Mouse (Mus musculus) T-helper 1 cell (primary cell): Measurements from ENCODE around the gene Tubb1.

Source experiments
- in situ Hi-C: fragments of 300-600 bp; cut with MboI, MseI; formaldehyde crosslinking; loops from one replicate; pipeline ENCODE4 v1.15.1; 2025; ENCODE audit warnings: high pct_unique_total_duplicates

The Tubb1 gene

GRCm38 (mm10) chr2:174442460-174442859 is 8.0 kb upstream of the Tubb1 start:
- in situ Hi-C loops = no loop called here

DNA sequence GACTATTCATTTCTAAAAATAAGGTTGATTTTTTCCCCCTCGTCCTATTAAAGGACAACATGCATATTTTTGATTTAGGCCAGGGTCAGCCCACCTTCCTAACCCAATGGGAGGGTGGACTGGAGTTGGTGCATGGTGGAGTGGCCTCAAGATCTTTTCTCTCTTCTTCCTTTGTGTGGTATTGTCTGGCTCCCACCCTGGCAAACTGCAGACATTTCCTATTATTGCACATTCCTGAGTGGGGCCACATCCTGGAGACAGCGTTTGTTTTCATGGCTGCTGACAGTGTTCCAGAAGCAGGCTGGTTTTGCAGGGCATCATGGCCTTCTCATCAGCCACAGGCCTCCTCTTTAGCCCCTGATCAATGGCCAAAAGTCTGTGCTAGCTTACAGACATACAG is 7.4 kb upstream of the Tubb1 start:
- in situ Hi-C loops = no loop called here

- in situ Hi-C loops = no loop called here
Measured at GRCm38 (mm10) chr2:174444359-174444758, 6.1 kb upstream of the Tubb1 start.

- in situ Hi-C loops = no loop called here
Measured at GRCm38 (mm10) chr2:174445018-174445417, 5.5 kb upstream of the Tubb1 start.

DNA sequence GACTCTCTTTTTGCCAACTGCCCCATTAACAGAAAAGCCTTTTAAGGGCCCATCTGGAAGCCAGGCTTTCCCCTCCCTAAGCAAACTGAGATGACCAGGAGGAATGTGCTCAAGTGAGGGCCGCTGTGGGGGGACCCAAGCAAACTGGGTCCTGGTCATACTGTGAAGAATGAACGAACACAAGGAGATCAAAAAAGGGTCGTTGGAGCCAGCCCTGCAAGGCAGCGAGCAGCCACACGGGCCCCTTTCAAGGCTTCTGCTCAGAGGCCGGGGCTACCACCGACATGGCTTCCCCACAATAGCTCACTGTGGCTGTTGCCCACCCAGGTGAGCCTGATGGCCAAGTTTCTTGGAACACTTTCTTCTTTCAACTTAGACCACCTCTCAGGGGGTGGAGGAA is 4.0 kb upstream of the Tubb1 start:
- in situ Hi-C loops = no loop called here

DNA sequence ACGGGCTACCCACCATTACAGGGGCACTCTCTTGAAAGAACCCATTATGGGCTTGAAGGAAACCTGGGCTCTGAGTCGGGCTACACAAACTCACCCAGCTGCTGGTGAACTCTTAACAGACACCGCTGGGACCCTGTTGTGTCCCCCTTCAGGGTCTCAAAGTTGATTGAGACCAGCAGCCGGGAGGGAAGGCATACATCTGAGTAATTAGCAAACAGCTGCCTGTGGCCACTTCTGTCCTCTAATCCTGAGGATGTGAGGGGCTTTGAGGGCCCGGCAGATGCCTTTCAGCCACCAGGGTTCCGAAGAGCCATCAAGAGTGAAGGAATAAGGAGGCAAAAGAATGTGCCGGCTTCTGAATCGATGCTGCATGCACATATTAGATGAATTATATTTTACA is 3.6 kb upstream of the Tubb1 start:
- in situ Hi-C loops = no loop called here

DNA sequence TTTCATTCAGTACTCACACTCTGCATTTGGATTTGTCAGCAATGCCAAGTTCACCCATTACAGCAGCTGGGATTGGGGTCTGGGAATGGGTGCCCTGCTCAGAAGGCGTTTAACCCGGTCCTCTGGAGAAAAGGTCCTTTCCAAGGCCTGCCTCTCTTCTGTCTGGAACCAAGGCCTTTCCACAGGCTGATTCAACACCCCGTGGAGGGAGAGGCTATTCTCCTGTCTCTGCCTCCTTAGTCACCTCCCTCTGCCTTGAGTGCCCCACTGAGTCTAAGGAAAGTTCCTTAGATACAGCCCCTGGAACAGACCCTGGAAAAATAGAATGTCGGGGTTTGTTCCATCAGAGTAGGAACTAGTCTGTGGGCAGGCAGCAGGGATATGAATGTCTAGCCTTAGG is 2.1 kb upstream of the Tubb1 start:
- in situ Hi-C loops = no loop called here

DNA sequence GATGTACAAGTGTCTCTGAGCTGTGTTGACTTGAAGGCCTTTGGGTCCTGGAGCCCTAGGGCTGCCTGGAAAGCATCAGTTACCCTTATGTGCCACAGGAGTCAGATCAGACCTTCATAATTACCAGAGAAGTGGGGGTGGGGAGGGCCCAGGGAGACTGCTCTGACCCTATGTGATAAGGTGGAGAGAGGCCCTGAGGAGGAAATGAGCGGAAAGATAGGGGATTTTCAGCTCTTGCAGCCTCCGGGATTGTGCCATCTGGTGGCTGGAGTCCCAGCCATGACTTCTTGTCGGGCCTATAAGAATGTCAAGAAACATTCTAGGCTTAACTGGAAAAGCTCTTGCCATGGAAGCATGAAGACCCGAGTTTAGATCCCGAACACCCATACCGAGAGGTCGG is 3.2 kb downstream of the Tubb1 start:
- in situ Hi-C loops = loop anchor here (10.0 to 25.0 kb wide), 2 partner anchors 129 to 791 kb away; partner anchors contain the start of gene Rab22a

GRCm38 (mm10) chr2:174459365-174459764 is 8.9 kb downstream of the Tubb1 start:
- in situ Hi-C loops = loop anchor here (10.0 to 25.0 kb wide), 2 partner anchors 135 to 797 kb away; partner anchors contain the start of gene Rab22a

- in situ Hi-C loops = loop anchor here (25.0 kb wide), 1 partner anchor 801 kb away; the partner anchor contains the start of gene Rab22a
Measured at GRCm38 (mm10) chr2:174463370-174463769, 12.9 kb downstream of the Tubb1 start.

GRCm38 (mm10) chr2:174463789-174464523 is 13.5 kb downstream of the Tubb1 start, which contains the start of gene Atp5e:
TSS of gene Atp5e (minus strand) at chr2:174464105.
- in situ Hi-C loops = loop anchor here (25.0 kb wide), 1 partner anchor 802 kb away; the partner anchor contains the start of gene Rab22a

- in situ Hi-C loops = loop anchor here (5.0 to 25.0 kb wide), 2 partner anchors 33 to 808 kb away; partner anchors contain the start of genes Ctsz and Rab22a
Measured at GRCm38 (mm10) chr2:174470333-174470732, 19.8 kb downstream of the Tubb1 start.

DNA sequence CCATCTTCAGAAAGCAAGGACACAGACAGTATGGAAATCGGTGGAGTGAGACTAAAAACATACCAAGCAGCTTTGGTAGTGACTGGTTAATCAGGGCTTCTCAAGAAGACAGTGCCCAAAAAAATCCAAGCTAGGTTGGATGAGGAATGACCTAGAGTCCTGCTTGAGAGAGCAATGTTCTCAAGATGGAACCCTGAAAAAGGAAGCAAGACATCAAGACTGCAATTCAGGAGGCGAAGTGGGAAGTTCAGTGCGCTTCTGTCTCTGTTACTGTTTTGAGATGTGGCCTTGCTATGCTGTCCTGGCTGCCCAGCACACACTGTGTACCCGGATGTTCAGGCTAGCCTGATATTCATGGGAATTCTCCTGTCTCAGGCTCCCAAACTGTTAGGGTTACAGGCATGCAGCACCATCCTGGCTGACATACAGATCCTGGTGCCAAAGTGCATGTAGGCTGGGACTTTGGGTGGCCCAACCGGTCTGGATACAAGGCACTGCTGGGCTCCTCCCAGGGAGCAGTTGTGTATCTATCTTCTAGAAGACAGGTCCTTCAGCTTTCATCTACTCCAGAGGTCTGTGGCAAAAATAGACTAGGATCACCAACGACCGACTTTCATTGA is 20.4 kb downstream of the Tubb1 start:
- in situ Hi-C loops = loop anchor here (5.0 to 25.0 kb wide), 2 partner anchors 34 to 809 kb away; partner anchors contain the start of genes Ctsz and Rab22a

GRCm38 (mm10) chr2:174472407-174472806 is 21.9 kb downstream of the Tubb1 start:
- in situ Hi-C loops = loop anchor here (5.0 to 25.0 kb wide), 2 partner anchors 35 to 810 kb away; partner anchors contain the start of genes Ctsz and Rab22a

DNA sequence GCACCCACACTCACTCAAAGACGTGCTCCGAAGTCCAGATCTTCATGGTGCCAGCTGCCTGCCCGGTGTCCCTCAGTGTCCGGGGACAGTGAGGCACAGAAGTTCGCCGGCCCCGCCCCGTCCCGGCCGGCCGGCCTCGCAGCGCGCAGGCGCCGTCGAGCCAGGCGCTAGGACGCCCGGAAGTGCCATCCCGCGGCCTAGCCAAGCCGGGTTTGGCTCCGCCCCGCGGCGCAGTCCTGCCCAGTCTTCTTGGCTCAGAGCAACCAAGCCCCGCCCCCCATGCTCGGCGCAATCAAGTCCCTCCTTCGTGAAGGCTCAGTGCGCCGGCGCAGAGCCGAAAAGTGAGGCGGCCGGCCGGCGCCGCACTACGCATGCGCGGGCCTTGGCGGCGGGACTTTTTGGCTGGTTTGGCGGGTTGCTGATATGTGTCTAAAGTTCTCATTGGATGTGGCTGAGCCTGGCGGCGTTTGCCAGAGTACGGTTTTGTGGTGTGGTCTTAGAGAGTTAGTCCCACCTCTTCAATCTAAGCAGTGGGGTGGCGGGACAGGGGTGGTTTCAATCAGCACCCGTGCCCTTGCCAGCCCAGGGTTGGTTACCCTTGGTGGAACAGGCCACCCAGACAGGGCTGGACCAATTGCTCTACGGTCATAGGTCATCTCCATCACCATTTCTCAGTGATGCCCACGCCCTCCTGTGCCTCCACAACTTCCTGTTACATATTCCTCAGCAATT is 22.5 kb downstream of the Tubb1 start, which contains the start of gene Prelid3b:
TSS of gene Prelid3b (minus strand) at position 264 of the 732 bp plus-strand sequence.
- in situ Hi-C loops = loop anchor here (5.0 to 25.0 kb wide), 2 partner anchors 36 to 811 kb away; partner anchors contain the start of genes Ctsz and Rab22a

DNA sequence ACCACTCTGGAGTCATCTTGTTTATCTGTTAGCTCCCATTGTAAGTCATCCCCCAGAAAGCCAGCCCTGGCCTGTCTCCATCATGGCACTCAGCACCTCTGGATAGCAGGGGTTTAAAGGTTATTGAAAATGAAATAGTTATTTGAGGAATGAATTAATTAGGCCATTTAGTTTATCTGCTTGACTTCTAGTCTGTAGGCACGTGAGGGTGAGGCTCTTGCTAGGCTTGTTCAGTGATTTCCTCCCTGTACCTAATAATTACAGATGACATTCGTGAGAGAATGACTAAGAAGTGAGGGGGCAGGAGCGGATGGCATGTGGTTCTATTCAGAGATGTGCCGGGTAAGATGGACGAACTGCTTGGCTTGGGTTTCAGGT is 23.0 kb downstream of the Tubb1 start:
- in situ Hi-C loops = loop anchor here (5.0 to 25.0 kb wide), 2 partner anchors 36 to 811 kb away; partner anchors contain the start of genes Ctsz and Rab22a

- in situ Hi-C loops = loop anchor here (25.0 kb wide), 1 partner anchor 385 kb away; no protein-coding TSS in a partner anchor
Measured at GRCm38 (mm10) chr2:174477543-174478319, 27.2 kb downstream of the Tubb1 start.

DNA sequence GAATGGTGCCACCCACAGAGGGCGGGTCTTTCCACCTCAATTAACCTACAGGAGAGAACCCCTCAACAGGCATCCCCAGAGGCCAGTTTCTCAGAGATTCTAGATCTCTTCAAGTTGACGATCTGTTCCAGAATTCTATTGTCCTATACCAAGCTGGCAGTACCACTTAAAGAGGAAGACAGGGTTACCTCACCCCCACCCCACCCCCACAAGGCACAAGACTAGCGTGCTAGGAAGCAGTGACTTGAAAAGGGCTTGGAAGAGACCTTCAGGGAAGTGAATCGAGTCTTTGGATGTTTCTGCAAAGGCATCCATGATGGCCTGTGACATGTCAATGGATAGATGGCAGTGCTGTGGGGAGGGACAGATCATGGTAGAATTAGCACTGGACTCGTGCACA is 28.3 kb downstream of the Tubb1 start:
- in situ Hi-C loops = loop anchor here (25.0 kb wide), 1 partner anchor 384 kb away; no protein-coding TSS in a partner anchor

DNA sequence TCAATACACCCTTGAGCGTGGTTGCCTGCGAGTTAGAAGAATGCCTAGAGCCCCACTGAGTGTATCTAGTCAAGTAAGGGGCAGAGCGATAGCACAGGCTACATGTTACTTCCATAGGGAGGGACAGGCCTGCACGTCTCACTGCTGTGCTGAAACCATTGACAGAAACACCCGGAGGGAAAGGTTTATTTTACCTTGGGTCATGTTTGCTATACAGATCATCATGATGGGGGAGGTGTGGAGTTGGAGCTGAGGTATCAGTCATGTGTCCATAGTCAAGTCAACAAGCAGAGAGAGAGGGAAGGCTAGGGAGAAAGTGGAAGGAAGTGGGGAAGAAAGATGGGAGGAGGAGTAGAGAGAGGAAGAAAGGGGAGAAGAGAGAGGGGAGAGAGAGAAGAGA is 36.5 kb downstream of the Tubb1 start:
- in situ Hi-C loops = loop anchor here (10.0 to 25.0 kb wide), 2 partner anchors 178 to 375 kb away; no protein-coding TSS in a partner anchor

- in situ Hi-C loops = loop anchor here (25.0 kb wide), 1 partner anchor 369 kb away; no protein-coding TSS in a partner anchor
Measured at GRCm38 (mm10) chr2:174492858-174493257, 42.4 kb downstream of the Tubb1 start.
